Mouse (Mus musculus): Measurements from ENCODE around the gene Psap. TPM values are rescaled to one million over a fixed set of nuclear protein-coding genes. Genes with fewer than 3 reads are reported as not detected.

Gene Psap
- polyA plus RNA-seq, 1 experiment = 1,603 TPM

DNA sequence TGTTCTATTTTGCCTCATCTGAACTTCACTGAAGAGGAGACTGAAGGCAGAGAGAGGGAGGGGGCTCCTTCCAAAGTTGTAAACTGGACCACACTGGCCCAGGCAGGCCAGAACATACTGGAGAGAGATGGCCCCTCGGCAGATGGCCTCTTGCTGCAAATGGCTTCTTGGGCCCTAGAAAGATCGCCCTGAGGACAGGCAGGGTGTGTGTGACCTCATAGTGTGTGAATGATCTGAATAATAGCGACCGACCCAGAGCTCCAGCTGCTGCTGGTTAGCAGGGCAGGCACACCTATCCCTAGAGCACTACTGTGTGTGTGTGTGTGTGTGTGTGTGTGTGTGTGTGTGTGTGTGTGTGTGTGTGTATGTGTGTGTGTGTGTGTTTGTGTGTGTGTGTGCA is 25.2 kb upstream of the Psap start:
- Histone ChIP-seq H3K27me3 (replicated peaks; ENCODE audit: control insufficient read depth, insufficient read depth, low read length) (no peaks in the 10 kb centered on the region), H3K27ac (ENCODE audit: insufficient read depth, low read depth, low read length) (peak overlapping the region; percentile 5; the same call in 1 of the 2 replicates), H3K4me1 (ENCODE audit: control insufficient read depth, insufficient read depth, low read length) (peaks cover 11% of the 10 kb centered on the region), H3K4me3 (ENCODE audit: insufficient read depth, low read depth, low read length) (no peak overlapping the region), H3K36me3 (ENCODE audit: control insufficient read depth, insufficient read depth, low read length) (no peaks in the 10 kb centered on the region)
- TF ChIP-seq CTCF (conservative IDR thresholded peaks at IDR 0.05; ENCODE audit: insufficient read depth, insufficient read length, low read depth, low read length) (no peak), POLR2A (IDR thresholded peaks at IDR 0.05; ENCODE audit: low read depth, low read length) (no peak)
- 60% methylated on average over 4 of the region's 4 CpGs for WGBS
- no peak for DNase-seq

DNA sequence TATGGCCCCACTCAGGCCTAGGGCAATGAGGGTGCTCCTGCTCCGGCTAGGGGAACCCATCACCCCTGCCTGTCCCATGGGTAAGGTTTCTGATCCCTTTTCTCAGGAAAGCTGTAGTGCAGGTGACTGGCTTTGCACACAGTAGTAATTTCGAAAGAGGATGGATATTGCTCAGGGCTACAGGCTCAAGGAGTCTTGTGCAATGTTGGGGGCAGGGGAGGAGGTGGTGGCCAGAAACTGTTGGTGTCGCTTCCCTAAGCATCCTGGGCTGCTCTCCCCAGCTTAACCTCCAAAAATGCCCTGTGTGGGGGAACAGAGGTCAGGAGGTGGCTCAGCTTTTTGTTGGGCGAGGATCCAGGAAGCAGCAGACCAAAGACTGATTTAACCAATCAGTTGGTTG is 24.8 kb upstream of the Psap start:
- H3K36me3 ChIP-seq (ENCODE audit: control insufficient read depth, insufficient read depth, low read length) = no peaks in the 10 kb centered on the region
- H3K4me3 ChIP-seq (ENCODE audit: insufficient read depth, low read depth, low read length) = no peak overlapping the region
- peak overlapping the region; percentile 5; the same call in 1 of the 2 replicates for H3K27ac ChIP-seq (ENCODE audit: insufficient read depth, low read depth, low read length)
- H3K27me3 ChIP-seq (replicated peaks; ENCODE audit: control insufficient read depth, insufficient read depth, low read length) = no peaks in the 10 kb centered on the region
- WGBS = 67% methylated on average over 4 of the region's 4 CpGs
- DNase-seq = peak; percentile 67
- TF ChIP-seq CTCF (conservative IDR thresholded peaks at IDR 0.05; ENCODE audit: insufficient read depth, insufficient read length, low read depth, low read length) (no peak), POLR2A (IDR thresholded peaks at IDR 0.05; ENCODE audit: low read depth, low read length) (no peak)
- H3K4me1 ChIP-seq (ENCODE audit: control insufficient read depth, insufficient read depth, low read length) = peaks cover 11% of the 10 kb centered on the region

DNA sequence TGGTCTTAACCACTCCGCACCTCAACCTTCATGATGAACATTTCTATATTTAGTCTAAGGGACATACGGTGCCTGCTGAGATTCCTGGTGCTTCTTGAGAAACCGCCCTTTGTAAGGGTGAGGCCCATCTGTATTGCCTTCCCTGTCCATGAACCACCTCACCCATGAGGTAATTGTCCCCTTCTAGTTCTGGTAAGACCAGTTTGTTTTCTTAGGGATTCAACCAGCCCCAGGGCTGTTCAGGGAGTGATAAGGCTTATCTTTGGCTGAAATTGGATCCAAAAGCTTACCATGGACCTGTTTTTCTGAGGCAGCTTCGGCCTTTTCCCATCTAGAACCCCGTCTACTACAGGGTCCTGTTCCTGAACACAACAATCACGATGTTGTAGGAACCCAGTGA is 21.3 kb upstream of the Psap start:
- H3K4me1 ChIP-seq (ENCODE audit: control insufficient read depth, insufficient read depth, low read length) = peaks cover 5% of the 10 kb centered on the region
- no peak for DNase-seq
- no peak for TF ChIP-seq CTCF (conservative IDR thresholded peaks at IDR 0.05; ENCODE audit: insufficient read depth, insufficient read length, low read depth, low read length)
- TF ChIP-seq POLR2A (IDR thresholded peaks at IDR 0.05; ENCODE audit: low read depth, low read length) = no peak
- no peaks in the 10 kb centered on the region for H3K36me3 ChIP-seq (ENCODE audit: control insufficient read depth, insufficient read depth, low read length)
- no peak overlapping the region for H3K27ac ChIP-seq (ENCODE audit: insufficient read depth, low read depth, low read length)
- 87% methylated on average over 6 of the region's 6 CpGs for WGBS
- H3K4me3 ChIP-seq (ENCODE audit: insufficient read depth, low read depth, low read length) = no peak overlapping the region
- H3K27me3 ChIP-seq (replicated peaks; ENCODE audit: control insufficient read depth, insufficient read depth, low read length) = no peaks in the 10 kb centered on the region

DNA sequence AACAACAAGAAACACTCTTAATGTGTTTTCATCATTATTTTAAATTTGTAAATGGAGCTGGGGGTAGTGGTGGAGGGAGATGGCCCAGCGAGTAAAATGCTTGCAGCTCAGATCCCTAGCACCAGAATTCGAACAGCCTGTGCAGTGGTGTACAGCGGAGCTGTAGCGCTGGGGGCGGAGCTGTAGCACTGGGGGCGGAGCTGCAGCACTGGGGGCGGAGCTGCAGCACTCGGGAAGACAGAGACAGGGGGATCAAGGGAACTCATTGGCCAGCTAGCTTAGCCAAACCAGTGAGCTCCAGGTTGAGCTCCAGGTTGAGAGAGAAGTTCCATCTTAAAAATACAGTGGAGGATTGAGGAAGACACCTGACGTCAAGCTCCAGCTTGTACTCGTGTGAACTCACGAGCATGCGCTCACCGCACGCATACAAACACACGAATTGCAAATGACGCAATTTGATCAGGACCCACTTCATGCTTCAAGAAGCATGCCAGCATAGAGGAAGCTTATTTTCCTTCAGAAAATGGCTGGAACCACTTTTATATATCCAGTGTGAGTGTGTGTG is 20.1 kb upstream of the Psap start:
- no peak for TF ChIP-seq CTCF (conservative IDR thresholded peaks at IDR 0.05; ENCODE audit: insufficient read depth, insufficient read length, low read depth, low read length)
- TF ChIP-seq POLR2A (IDR thresholded peaks at IDR 0.05; ENCODE audit: low read depth, low read length) = no peak
- WGBS = 67% methylated on average over 16 of the region's 16 CpGs
- H3K27me3 ChIP-seq (replicated peaks; ENCODE audit: control insufficient read depth, insufficient read depth, low read length) = no peaks in the 10 kb centered on the region

DNA sequence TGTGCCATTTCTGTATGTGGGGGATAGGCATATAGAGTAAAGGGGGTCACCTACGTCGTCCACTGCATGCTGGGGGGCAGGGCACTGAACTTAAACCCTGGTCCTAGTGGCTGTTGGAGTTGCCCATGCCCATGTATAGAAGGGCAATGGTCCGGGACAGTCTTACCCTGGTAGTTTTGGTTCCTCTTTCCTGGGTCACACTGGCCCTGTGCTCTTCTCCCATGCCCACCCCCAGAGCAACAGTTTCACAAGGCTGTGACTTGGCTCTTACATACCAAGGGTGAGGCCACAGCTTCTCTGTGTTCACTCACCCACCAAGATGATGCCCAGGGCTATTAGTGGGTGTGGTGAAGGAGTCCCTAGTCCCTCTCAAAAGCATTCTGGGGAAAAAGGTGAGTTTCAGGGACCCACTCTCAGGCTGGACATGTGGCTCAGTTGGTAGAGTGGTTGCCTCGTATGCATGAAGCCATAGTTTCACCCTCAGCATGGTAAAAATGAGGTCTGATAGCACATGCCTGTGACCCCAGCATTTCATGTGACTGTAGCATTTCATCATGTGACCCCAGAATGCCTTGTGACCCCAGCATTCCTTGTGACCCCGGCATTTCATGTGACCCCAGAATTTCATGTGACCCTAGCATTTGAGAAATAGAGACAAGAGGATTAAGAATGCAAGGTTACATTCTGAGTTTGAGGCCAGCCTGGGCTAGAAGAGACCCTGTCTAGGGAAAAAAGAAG is 16.7 kb upstream of the Psap start:
- Histone ChIP-seq H3K27me3 (replicated peaks; ENCODE audit: control insufficient read depth, insufficient read depth, low read length) (no peaks in the 10 kb centered on the region), H3K27ac (ENCODE audit: insufficient read depth, low read depth, low read length) (no peak overlapping the region), H3K36me3 (ENCODE audit: control insufficient read depth, insufficient read depth, low read length) (no peaks in the 10 kb centered on the region), H3K4me1 (ENCODE audit: control insufficient read depth, insufficient read depth, low read length) (peaks cover 4% of the 10 kb centered on the region; the same call in 1 of the 2 replicates), H3K4me3 (ENCODE audit: insufficient read depth, low read depth, low read length) (no peak overlapping the region)
- WGBS = 87% methylated on average over 5 of the region's 5 CpGs
- TF ChIP-seq POLR2A (IDR thresholded peaks at IDR 0.05; ENCODE audit: low read depth, low read length) = no peak
- TF ChIP-seq CTCF (conservative IDR thresholded peaks at IDR 0.05; ENCODE audit: insufficient read depth, insufficient read length, low read depth, low read length) = no peak
- DNase-seq = no peak

More for the DNA sequence above, 20.1 kb upstream of the Psap start:
- no peak for DNase-seq
- no peaks in the 10 kb centered on the region; the same call in 1 of the 2 replicates for H3K4me1 ChIP-seq (ENCODE audit: control insufficient read depth, insufficient read depth, low read length)
- no peaks in the 10 kb centered on the region for H3K36me3 ChIP-seq (ENCODE audit: control insufficient read depth, insufficient read depth, low read length)
- H3K4me3 ChIP-seq (ENCODE audit: insufficient read depth, low read depth, low read length) = no peak overlapping the region
- H3K27ac ChIP-seq (ENCODE audit: insufficient read depth, low read depth, low read length) = no peak overlapping the region

DNA sequence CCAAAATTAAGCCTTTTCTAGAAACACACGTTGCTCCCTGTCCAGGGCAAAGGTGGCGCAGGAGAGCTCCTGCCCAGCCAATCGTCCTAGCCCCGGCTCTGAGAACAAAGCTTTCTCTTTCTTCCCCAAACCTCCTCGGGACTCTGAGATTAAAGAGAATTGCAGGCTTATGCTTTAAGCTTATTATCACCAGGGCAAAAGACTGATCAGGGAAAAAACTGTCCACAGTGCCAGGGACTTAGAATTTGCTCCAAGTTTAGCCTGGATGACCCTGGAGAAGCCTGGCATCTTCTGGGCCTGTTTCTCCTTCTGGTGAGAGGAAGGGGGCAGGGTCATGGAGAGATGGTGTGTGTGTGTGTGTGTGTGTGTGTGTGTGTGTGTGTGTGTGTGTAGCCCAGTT is 15.9 kb upstream of the Psap start:
- Histone ChIP-seq H3K4me3 (ENCODE audit: insufficient read depth, low read depth, low read length) (no peak overlapping the region), H3K36me3 (ENCODE audit: control insufficient read depth, insufficient read depth, low read length) (no peaks in the 10 kb centered on the region), H3K4me1 (ENCODE audit: control insufficient read depth, insufficient read depth, low read length) (peaks cover 4% of the 10 kb centered on the region; the same call in 1 of the 2 replicates), H3K27me3 (replicated peaks; ENCODE audit: control insufficient read depth, insufficient read depth, low read length) (no peaks in the 10 kb centered on the region), H3K27ac (ENCODE audit: insufficient read depth, low read depth, low read length) (no peak overlapping the region)
- TF ChIP-seq POLR2A (IDR thresholded peaks at IDR 0.05; ENCODE audit: low read depth, low read length) (no peak), CTCF (conservative IDR thresholded peaks at IDR 0.05; ENCODE audit: insufficient read depth, insufficient read length, low read depth, low read length) (no peak)
- DNase-seq = peak; percentile 20
- 49% methylated on average over 5 of the region's 5 CpGs for WGBS

DNA sequence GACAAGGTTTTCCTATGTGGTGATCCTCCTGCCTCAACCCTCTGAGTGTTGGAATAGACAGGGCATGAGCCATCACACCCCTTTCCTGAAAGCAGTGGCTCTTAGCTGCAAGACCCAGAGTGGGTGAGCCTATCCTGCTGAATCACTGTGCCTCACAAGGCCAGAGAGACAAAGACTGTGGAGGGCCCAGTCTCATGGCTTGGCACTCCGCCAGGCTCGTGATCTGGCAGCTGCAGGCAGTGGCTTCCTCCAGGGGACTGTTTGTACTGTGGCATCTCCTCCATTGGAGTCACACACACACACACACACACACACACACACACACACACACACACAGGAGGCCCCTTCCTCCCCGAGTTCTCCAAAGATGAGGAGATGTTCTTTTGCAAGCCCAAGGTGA is 15.0 kb upstream of the Psap start:
- TF ChIP-seq CTCF (conservative IDR thresholded peaks at IDR 0.05; ENCODE audit: insufficient read depth, insufficient read length, low read depth, low read length) (no peak), POLR2A (IDR thresholded peaks at IDR 0.05; ENCODE audit: low read depth, low read length) (no peak)
- peaks cover 4% of the 10 kb centered on the region; the same call in 1 of the 2 replicates for H3K4me1 ChIP-seq (ENCODE audit: control insufficient read depth, insufficient read depth, low read length)
- H3K4me3 ChIP-seq (ENCODE audit: insufficient read depth, low read depth, low read length) = no peak overlapping the region
- H3K27me3 ChIP-seq (replicated peaks; ENCODE audit: control insufficient read depth, insufficient read depth, low read length) = no peaks in the 10 kb centered on the region
- H3K27ac ChIP-seq (ENCODE audit: insufficient read depth, low read depth, low read length) = peak overlapping the region; percentile 15; the same call in 1 of the 2 replicates
- WGBS = 25% methylated on average over 3 of the region's 3 CpGs
- H3K36me3 ChIP-seq (ENCODE audit: control insufficient read depth, insufficient read depth, low read length) = no peaks in the 10 kb centered on the region
- DNase-seq = peak; percentile 95

All from kidney, adult 2 months (tissue).